Mouse (Mus musculus): ENCODE data around the gene Fam107b. TPM values are rescaled to one million over a fixed set of nuclear protein-coding genes. Genes with fewer than 3 reads are reported as not detected.

Gene Fam107b
- polyA plus RNA-seq, 1 experiment from 2014 or later, result 39.3 TPM

- Histone ChIP-seq H3K36me3 (0 out of 2 replicates have a peak, but pooled peaks cover 3% of the 10 kb centered on the region), H3K4me1 (peaks cover 14% of the 10 kb centered on the region), H3K27me3 (ENCODE audit: low read depth, poor library complexity, severe bottlenecking) (no peaks in the 10 kb centered on the region), H3K4me3 (no peak overlapping the region), H3K9me3 (replicated peaks) (no peaks in the 10 kb centered on the region), H3K27ac (replicated peaks) (no peak overlapping the region)
- 85% methylated on average over 13 of the region's 13 CpGs for WGBS
- no peak for DNase-seq (ENCODE audit: low spot score)
Observed at GRCm38 (mm10) chr2:3726501-3727078, 156.3 kb downstream of the Fam107b start.

DNA sequence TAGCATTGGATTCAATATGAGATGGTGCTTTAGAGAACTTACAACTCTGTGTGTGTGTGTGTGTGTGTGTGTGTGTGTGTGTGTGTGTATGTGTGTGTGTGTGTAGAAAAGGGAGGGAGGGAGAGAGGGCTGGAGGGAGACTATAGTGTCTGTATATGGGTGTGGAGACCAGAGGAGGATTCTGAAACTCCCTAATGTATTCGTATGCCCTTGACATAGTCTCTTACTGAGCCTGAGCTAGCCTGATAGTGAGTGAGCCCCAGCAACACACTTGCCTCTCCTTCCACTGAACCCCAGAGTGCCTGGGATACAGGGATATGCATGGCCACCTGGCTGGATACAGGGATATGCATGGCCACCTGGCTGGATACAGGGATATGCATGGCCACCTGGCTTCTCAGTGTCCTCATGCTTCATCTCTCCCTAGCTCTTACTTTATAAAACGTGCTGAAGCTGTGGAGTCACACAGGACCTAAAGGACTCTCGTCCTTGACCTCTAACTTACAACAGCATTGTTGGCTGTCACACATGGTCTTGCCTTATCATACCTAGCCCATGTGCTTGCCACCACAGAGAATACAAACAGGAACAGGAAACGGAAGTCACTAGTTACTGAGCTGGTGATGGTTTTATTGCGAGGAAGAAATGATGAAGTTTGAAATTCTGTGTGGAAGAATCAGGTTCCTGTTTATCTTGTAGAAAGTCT is 157.1 kb downstream of the Fam107b start:
- WGBS, result 88% methylated on average over 5 of the region's 5 CpGs
- H3K27me3 ChIP-seq (ENCODE audit: low read depth, poor library complexity, severe bottlenecking), result no peaks in the 10 kb centered on the region

GRCm38 (mm10) chr2:3728090-3728489 is 157.8 kb downstream of the Fam107b start:
- Histone ChIP-seq H3K27ac (replicated peaks) (no peak overlapping the region), H3K27me3 (ENCODE audit: low read depth, poor library complexity, severe bottlenecking) (no peaks in the 10 kb centered on the region), H3K4me3 (no peak overlapping the region), H3K9me3 (replicated peaks) (no peaks in the 10 kb centered on the region), H3K36me3 (0 out of 2 replicates have a peak, but pooled peaks cover 3% of the 10 kb centered on the region), H3K4me1 (peaks cover 22% of the 10 kb centered on the region)
- WGBS, result 94% methylated on average over 4 of the region's 4 CpGs
- DNase-seq (ENCODE audit: low spot score), result no peak

More for the DNA sequence above, 157.1 kb downstream of the Fam107b start:
- no peak for DNase-seq (ENCODE audit: low spot score)
- H3K36me3 ChIP-seq, result 0 out of 2 replicates have a peak, but pooled peaks cover 3% of the 10 kb centered on the region
- peaks cover 16% of the 10 kb centered on the region for H3K4me1 ChIP-seq
- H3K9me3 ChIP-seq (replicated peaks), result no peaks in the 10 kb centered on the region
- no peak overlapping the region for H3K27ac ChIP-seq (replicated peaks)
- no peak overlapping the region for H3K4me3 ChIP-seq

DNA sequence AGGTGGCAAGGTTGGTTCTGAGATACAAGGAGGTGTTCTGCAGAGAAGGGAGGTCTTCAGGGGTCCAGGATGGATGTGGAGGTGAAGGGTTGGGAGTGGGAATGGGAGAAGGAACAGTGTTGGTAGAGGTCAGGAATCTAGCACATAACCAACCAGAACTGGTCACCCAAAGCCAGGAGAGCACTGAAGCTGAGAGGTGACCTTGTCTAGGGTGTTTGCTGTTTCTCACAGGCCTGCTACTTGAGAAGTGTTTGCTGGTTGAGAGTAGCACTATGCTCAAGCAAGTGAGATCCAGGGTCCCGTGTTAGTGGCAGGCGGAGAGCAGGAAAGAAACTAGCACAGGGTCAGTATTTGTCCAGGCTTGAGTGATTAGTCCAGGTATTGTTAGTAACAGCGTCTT is 159.3 kb downstream of the Fam107b start:
- Histone ChIP-seq H3K27me3 (ENCODE audit: low read depth, poor library complexity, severe bottlenecking) (no peaks in the 10 kb centered on the region), H3K36me3 (0 out of 2 replicates have a peak, but pooled peaks cover 3% of the 10 kb centered on the region), H3K27ac (replicated peaks) (no peak overlapping the region), H3K4me1 (peaks cover 14% of the 10 kb centered on the region), H3K4me3 (no peak overlapping the region), H3K9me3 (replicated peaks) (no peaks in the 10 kb centered on the region)
- DNase-seq (ENCODE audit: low spot score), result no peak
- 88% methylated on average over 3 of the region's 3 CpGs for WGBS

GRCm38 (mm10) chr2:3730744-3731143 is 160.5 kb downstream of the Fam107b start:
- no peak for DNase-seq (ENCODE audit: low spot score)
- Histone ChIP-seq H3K4me3 (no peak overlapping the region), H3K36me3 (0 out of 2 replicates have a peak, but pooled peaks cover 3% of the 10 kb centered on the region), H3K4me1 (peaks cover 14% of the 10 kb centered on the region), H3K27ac (replicated peaks) (no peak overlapping the region), H3K27me3 (ENCODE audit: low read depth, poor library complexity, severe bottlenecking) (no peaks in the 10 kb centered on the region), H3K9me3 (replicated peaks) (no peaks in the 10 kb centered on the region)
- 73% methylated on average over 10 of the region's 10 CpGs for WGBS

GRCm38 (mm10) chr2:3731316-3732015 is 161.2 kb downstream of the Fam107b start:
- 92% methylated on average over 14 of the region's 14 CpGs for whole genome bisulfite sequencing
- H3K4me1 ChIP-seq, result peaks cover 14% of the 10 kb centered on the region

GRCm38 (mm10) chr2:3737917-3738694 is 167.8 kb downstream of the Fam107b start:
- H3K27ac ChIP-seq (replicated peaks), result no peak overlapping the region
- H3K4me3 ChIP-seq, result no peak overlapping the region
- no peaks in the 10 kb centered on the region for H3K9me3 ChIP-seq (replicated peaks)
- DNase-seq (ENCODE audit: low spot score), result no peak
- WGBS, result 86% methylated on average over 6 of the region's 6 CpGs
- 0 out of 2 replicates have a peak, but pooled peaks cover 1% of the 10 kb centered on the region for H3K36me3 ChIP-seq
- H3K4me1 ChIP-seq, result peaks cover 9% of the 10 kb centered on the region; the same call in 1 of the 2 replicates
- H3K27me3 ChIP-seq (ENCODE audit: low read depth, poor library complexity, severe bottlenecking), result no peaks in the 10 kb centered on the region

More at GRCm38 (mm10) chr2:3731316-3732015, 161.2 kb downstream of the Fam107b start:
- Histone ChIP-seq H3K4me3 (no peak overlapping the region), H3K27me3 (ENCODE audit: low read depth, poor library complexity, severe bottlenecking) (no peaks in the 10 kb centered on the region), H3K36me3 (0 out of 2 replicates have a peak, but pooled peaks cover 3% of the 10 kb centered on the region), H3K9me3 (replicated peaks) (no peaks in the 10 kb centered on the region), H3K27ac (replicated peaks) (no peak overlapping the region)
- no peak for DNase-seq (ENCODE audit: low spot score)

DNA sequence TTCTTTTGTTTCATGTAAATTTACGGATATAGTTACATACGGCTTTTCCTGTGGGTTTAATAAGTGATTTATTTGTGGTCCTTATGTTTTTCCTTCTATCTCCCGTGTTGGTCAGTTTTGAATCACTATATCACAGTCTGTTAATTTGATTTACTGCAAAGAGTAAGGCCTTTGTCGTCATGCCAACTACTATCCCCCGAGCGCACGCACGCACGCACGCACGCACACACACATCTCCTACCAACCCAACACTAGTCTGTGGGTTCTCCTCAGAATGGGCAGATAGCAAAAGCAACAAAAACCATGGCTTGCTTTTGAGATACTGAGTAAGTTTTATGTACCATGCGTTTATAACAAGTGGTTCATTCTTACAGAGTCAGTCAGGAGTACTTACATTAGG is 168.4 kb downstream of the Fam107b start:
- no peak for DNase-seq (ENCODE audit: low spot score)
- Histone ChIP-seq H3K4me1 (peaks cover 13% of the 10 kb centered on the region), H3K27ac (replicated peaks) (no peak overlapping the region), H3K9me3 (replicated peaks) (no peaks in the 10 kb centered on the region), H3K36me3 (0 out of 2 replicates have a peak, but pooled peaks cover 2% of the 10 kb centered on the region), H3K27me3 (ENCODE audit: low read depth, poor library complexity, severe bottlenecking) (no peaks in the 10 kb centered on the region), H3K4me3 (no peak overlapping the region)
- 95% methylated on average over 12 of the region's 12 CpGs for WGBS

GRCm38 (mm10) chr2:3739351-3739961 is 169.2 kb downstream of the Fam107b start:
- 90% methylated on average over 7 of the region's 7 CpGs for WGBS
- Histone ChIP-seq H3K36me3 (0 out of 2 replicates have a peak, but pooled peaks cover 2% of the 10 kb centered on the region), H3K4me3 (no peak overlapping the region), H3K27me3 (ENCODE audit: low read depth, poor library complexity, severe bottlenecking) (no peaks in the 10 kb centered on the region), H3K4me1 (peaks cover 20% of the 10 kb centered on the region), H3K27ac (replicated peaks) (no peak overlapping the region), H3K9me3 (replicated peaks) (no peaks in the 10 kb centered on the region)
- no peak for DNase-seq (ENCODE audit: low spot score)

DNA sequence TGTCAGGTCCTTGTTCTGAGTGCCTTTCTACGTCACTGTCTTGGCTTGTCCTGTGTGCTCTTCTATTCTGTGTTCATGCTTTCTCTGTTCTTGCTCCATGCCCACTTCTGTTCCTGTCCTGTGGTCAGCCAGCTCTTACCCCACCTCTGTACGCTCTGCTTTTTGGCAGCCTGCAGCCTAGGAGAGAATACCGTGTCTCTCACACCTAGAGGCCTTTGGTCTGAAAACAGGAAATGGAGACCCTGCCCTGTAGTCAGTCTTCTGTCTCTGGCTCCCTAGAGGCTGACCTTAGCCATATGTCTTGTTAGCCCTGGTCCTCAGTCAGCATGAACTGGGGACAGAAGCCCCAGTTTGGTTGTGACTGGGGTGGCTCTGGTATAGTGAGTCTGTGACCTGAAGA is 170.0 kb downstream of the Fam107b start:
- no peak overlapping the region for H3K4me3 ChIP-seq
- H3K36me3 ChIP-seq, result 0 out of 2 replicates have a peak, but pooled peaks cover 2% of the 10 kb centered on the region
- no peak overlapping the region for H3K27ac ChIP-seq (replicated peaks)
- peaks cover 28% of the 10 kb centered on the region for H3K4me1 ChIP-seq
- no peak for DNase-seq (ENCODE audit: low spot score)
- H3K9me3 ChIP-seq (replicated peaks), result no peaks in the 10 kb centered on the region
- no peaks in the 10 kb centered on the region for H3K27me3 ChIP-seq (ENCODE audit: low read depth, poor library complexity, severe bottlenecking)
- WGBS, result 82% methylated on average over 3 of the region's 3 CpGs

GRCm38 (mm10) chr2:3740670-3741069 is 170.4 kb downstream of the Fam107b start:
- DNase-seq (ENCODE audit: low spot score), result no peak
- H3K27ac ChIP-seq (replicated peaks), result no peak overlapping the region
- no peaks in the 10 kb centered on the region for H3K9me3 ChIP-seq (replicated peaks)
- no peaks in the 10 kb centered on the region for H3K27me3 ChIP-seq (ENCODE audit: low read depth, poor library complexity, severe bottlenecking)
- peaks cover 29% of the 10 kb centered on the region for H3K4me1 ChIP-seq
- 87% methylated on average over 4 of the region's 4 CpGs for WGBS
- 0 out of 2 replicates have a peak, but pooled peaks cover 2% of the 10 kb centered on the region for H3K36me3 ChIP-seq
- H3K4me3 ChIP-seq, result no peak overlapping the region

DNA sequence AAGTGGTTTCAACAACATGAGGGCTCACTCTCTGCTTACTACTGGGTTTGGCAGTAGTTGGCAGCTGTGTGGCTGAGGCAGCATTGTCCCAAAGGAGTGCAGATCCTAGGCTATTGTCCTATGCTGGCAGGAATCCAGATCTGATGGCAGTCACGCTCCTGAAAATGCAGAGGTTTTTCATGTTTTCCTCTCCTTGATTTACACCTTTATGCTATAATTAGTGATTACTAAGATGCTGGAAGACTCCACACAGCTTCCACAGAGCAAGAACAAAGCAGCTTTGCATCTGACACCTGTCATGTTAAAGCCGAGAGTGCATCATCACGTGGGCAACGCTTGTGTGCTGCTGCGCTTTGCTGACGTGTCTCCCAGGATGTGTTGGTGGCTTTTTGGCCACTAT is 172.2 kb downstream of the Fam107b start:
- Histone ChIP-seq H3K9me3 (replicated peaks) (no peaks in the 10 kb centered on the region), H3K4me1 (peaks cover 29% of the 10 kb centered on the region), H3K27ac (replicated peaks) (no peak overlapping the region), H3K27me3 (ENCODE audit: low read depth, poor library complexity, severe bottlenecking) (no peaks in the 10 kb centered on the region), H3K4me3 (no peak overlapping the region), H3K36me3 (0 out of 2 replicates have a peak, but pooled peaks cover 2% of the 10 kb centered on the region)
- 88% methylated on average over 6 of the region's 6 CpGs for WGBS
- no peak for DNase-seq (ENCODE audit: low spot score)
